Mouse (Mus musculus): ENCODE measurements around the gene Pcbp4.

- TF ChIP-seq GATA1 (IDR thresholded peaks at IDR 0.05; ENCODE audit: borderline replicate concordance, low read length), result no peak
- TF ChIP-seq FLI1 (IDR thresholded peaks at IDR 0.05; ENCODE audit: low read length), result no peak
These were observed 27.4 kb downstream of the Pcbp4 start for GRCm38 (mm10) chr9:106480541-106480940.

Data from megakaryocyte, embryonic 14.5 days (primary cell).